Mouse (Mus musculus): ENCODE measurements around the gene Mettl8.

Mettl8 gene

GRCm38 (mm10) chr2:71055300-71056114 is at the start of gene Mettl8, which contains the start of gene Dcaf17:
Gene Mettl8, minus strand, starts transcription at chr2:71055583.
Gene Dcaf17, plus strand, starts transcription at chr2:71055328.
- in situ Hi-C loops (cut with MboI; ENCODE audit: low pct_unique_long_range_greater_than_20kb in 1 of 2, low sequenced_read_pairs in 2 of 2, unreplicated experiment in 1 of 2), result no loop called here

- in situ Hi-C loops (cut with MboI; ENCODE audit: low pct_unique_long_range_greater_than_20kb in 1 of 2, low sequenced_read_pairs in 2 of 2, unreplicated experiment in 1 of 2), result no loop called here
Observed at GRCm38 (mm10) chr2:71104696-71105095, 49.3 kb upstream of the Mettl8 start.

- in situ Hi-C loops (cut with MboI; ENCODE audit: low pct_unique_long_range_greater_than_20kb in 1 of 2, low sequenced_read_pairs in 2 of 2, unreplicated experiment in 1 of 2), result no loop called here
Observed at GRCm38 (mm10) chr2:71103292-71103680, 47.9 kb upstream of the Mettl8 start.

- in situ Hi-C loops (cut with MboI; ENCODE audit: low pct_unique_long_range_greater_than_20kb in 1 of 2, low sequenced_read_pairs in 2 of 2, unreplicated experiment in 1 of 2), result no loop called here
Observed at GRCm38 (mm10) chr2:71102621-71103291, 47.4 kb upstream of the Mettl8 start.

- in situ Hi-C loops (cut with MboI; ENCODE audit: low pct_unique_long_range_greater_than_20kb in 1 of 2, low sequenced_read_pairs in 2 of 2, unreplicated experiment in 1 of 2), result no loop called here
Observed at GRCm38 (mm10) chr2:71096170-71096569, 40.8 kb upstream of the Mettl8 start.

- in situ Hi-C loops (cut with MboI; ENCODE audit: low pct_unique_long_range_greater_than_20kb in 1 of 2, low sequenced_read_pairs in 2 of 2, unreplicated experiment in 1 of 2), result no loop called here
Observed at GRCm38 (mm10) chr2:71090660-71091445, 35.5 kb upstream of the Mettl8 start.

GRCm38 (mm10) chr2:71089766-71090165 is 34.4 kb upstream of the Mettl8 start:
- in situ Hi-C loops (cut with MboI; ENCODE audit: low pct_unique_long_range_greater_than_20kb in 1 of 2, low sequenced_read_pairs in 2 of 2, unreplicated experiment in 1 of 2), result no loop called here

- in situ Hi-C loops (cut with MboI; ENCODE audit: low pct_unique_long_range_greater_than_20kb in 1 of 2, low sequenced_read_pairs in 2 of 2, unreplicated experiment in 1 of 2), result no loop called here
Observed at GRCm38 (mm10) chr2:71083454-71084193, 28.2 kb upstream of the Mettl8 start.

- in situ Hi-C loops (cut with MboI; ENCODE audit: low pct_unique_long_range_greater_than_20kb in 1 of 2, low sequenced_read_pairs in 2 of 2, unreplicated experiment in 1 of 2), result no loop called here
Observed at GRCm38 (mm10) chr2:71082416-71082815, 27.0 kb upstream of the Mettl8 start.

GRCm38 (mm10) chr2:71073828-71074227 is 18.4 kb upstream of the Mettl8 start:
- in situ Hi-C loops (cut with MboI; ENCODE audit: low pct_unique_long_range_greater_than_20kb in 1 of 2, low sequenced_read_pairs in 2 of 2, unreplicated experiment in 1 of 2), result no loop called here

- in situ Hi-C loops (cut with MboI; ENCODE audit: low pct_unique_long_range_greater_than_20kb in 1 of 2, low sequenced_read_pairs in 2 of 2, unreplicated experiment in 1 of 2), result no loop called here
Observed at GRCm38 (mm10) chr2:71073330-71073729, 17.9 kb upstream of the Mettl8 start.

GRCm38 (mm10) chr2:71071601-71072000 is 16.2 kb upstream of the Mettl8 start:
- in situ Hi-C loops (cut with MboI; ENCODE audit: low pct_unique_long_range_greater_than_20kb in 1 of 2, low sequenced_read_pairs in 2 of 2, unreplicated experiment in 1 of 2), result no loop called here

GRCm38 (mm10) chr2:71056115-71056835 is 892 bp upstream of the Mettl8 start:
- in situ Hi-C loops (cut with MboI; ENCODE audit: low pct_unique_long_range_greater_than_20kb in 1 of 2, low sequenced_read_pairs in 2 of 2, unreplicated experiment in 1 of 2), result no loop called here

GRCm38 (mm10) chr2:71054716-71055115 is 667 bp downstream of the Mettl8 start:
- in situ Hi-C loops (cut with MboI; ENCODE audit: low pct_unique_long_range_greater_than_20kb in 1 of 2, low sequenced_read_pairs in 2 of 2, unreplicated experiment in 1 of 2), result no loop called here

GRCm38 (mm10) chr2:71050511-71050910 is 4.9 kb downstream of the Mettl8 start:
- in situ Hi-C loops (cut with MboI; ENCODE audit: low pct_unique_long_range_greater_than_20kb in 1 of 2, low sequenced_read_pairs in 2 of 2, unreplicated experiment in 1 of 2), result no loop called here

GRCm38 (mm10) chr2:71048896-71049295 is 6.5 kb downstream of the Mettl8 start:
- in situ Hi-C loops (cut with MboI; ENCODE audit: low pct_unique_long_range_greater_than_20kb in 1 of 2, low sequenced_read_pairs in 2 of 2, unreplicated experiment in 1 of 2), result loop anchor here (10.0 to 25.0 kb wide), 2 partner anchors 344 to 362 kb away; no protein-coding TSS in a partner anchor

GRCm38 (mm10) chr2:71046751-71047320 is 8.5 kb downstream of the Mettl8 start:
- in situ Hi-C loops (cut with MboI; ENCODE audit: low pct_unique_long_range_greater_than_20kb in 1 of 2, low sequenced_read_pairs in 2 of 2, unreplicated experiment in 1 of 2), result loop anchor here (10.0 to 25.0 kb wide), 2 partner anchors 342 to 360 kb away; no protein-coding TSS in a partner anchor
